Mouse (Mus musculus): ENCODE measurements around the gene Kcnd3. TPM values are rescaled to one million over a fixed set of nuclear protein-coding genes. Genes with fewer than 3 reads are reported as not detected.

The Kcnd3 gene
- polyA plus RNA-seq, 2 experiments from 2014 or later, result not detected

- ATAC-seq, result no peak
These were observed 5.5 kb downstream of the Kcnd3 start for GRCm38 (mm10) chr3:105457657-105458056.

GRCm38 (mm10) chr3:105466538-105466937, 14.4 kb downstream of the Kcnd3 start:
- no peak for ATAC-seq

- no peak for ATAC-seq
These were observed 20.4 kb downstream of the Kcnd3 start for GRCm38 (mm10) chr3:105472564-105472963.

- ATAC-seq, result no peak
These were observed 24.3 kb downstream of the Kcnd3 start for GRCm38 (mm10) chr3:105476408-105476807.

GRCm38 (mm10) chr3:105478876-105479275, 26.7 kb downstream of the Kcnd3 start:
- no peak for ATAC-seq

GRCm38 (mm10) chr3:105481419-105481818, 29.3 kb downstream of the Kcnd3 start:
- ATAC-seq, result no peak

- ATAC-seq, result no peak
These were observed 31.5 kb downstream of the Kcnd3 start for GRCm38 (mm10) chr3:105483651-105484052.

GRCm38 (mm10) chr3:105487171-105487570, 35.0 kb downstream of the Kcnd3 start:
- ATAC-seq, result no peak

- ATAC-seq, result no peak
These were observed 37.5 kb downstream of the Kcnd3 start for GRCm38 (mm10) chr3:105489607-105490006.

GRCm38 (mm10) chr3:105494886-105495285, 42.8 kb downstream of the Kcnd3 start:
- ATAC-seq, result no peak

- ATAC-seq, result no peak
These were observed 44.1 kb downstream of the Kcnd3 start for GRCm38 (mm10) chr3:105496216-105496615.

GRCm38 (mm10) chr3:105496935-105497334, 44.8 kb downstream of the Kcnd3 start:
- ATAC-seq, result no peak

- no peak for ATAC-seq
These were observed 48.9 kb downstream of the Kcnd3 start for GRCm38 (mm10) chr3:105501071-105501470.

GRCm38 (mm10) chr3:105504272-105504671, 52.1 kb downstream of the Kcnd3 start:
- ATAC-seq, result no peak

GRCm38 (mm10) chr3:105505161-105505872, 53.2 kb downstream of the Kcnd3 start:
- no peak for ATAC-seq

GRCm38 (mm10) chr3:105505873-105506170, 53.7 kb downstream of the Kcnd3 start:
- no peak for ATAC-seq

- ATAC-seq, result no peak
These were observed 54.5 kb downstream of the Kcnd3 start for GRCm38 (mm10) chr3:105506592-105506991.

GRCm38 (mm10) chr3:105509321-105509720, 57.2 kb downstream of the Kcnd3 start:
- ATAC-seq, result no peak

GRCm38 (mm10) chr3:105511836-105512235, 59.7 kb downstream of the Kcnd3 start:
- no peak for ATAC-seq

- no peak for ATAC-seq
These were observed 62.1 kb downstream of the Kcnd3 start for GRCm38 (mm10) chr3:105514215-105514614.

- no peak for ATAC-seq
These were observed 62.9 kb downstream of the Kcnd3 start for GRCm38 (mm10) chr3:105515035-105515434.

- ATAC-seq, result no peak
These were observed 63.5 kb downstream of the Kcnd3 start for GRCm38 (mm10) chr3:105515640-105516039.

- ATAC-seq, result no peak
These were observed 68.3 kb downstream of the Kcnd3 start for GRCm38 (mm10) chr3:105520446-105520845.

- ATAC-seq, result no peak
These were observed 69.1 kb downstream of the Kcnd3 start for GRCm38 (mm10) chr3:105521178-105521631.

GRCm38 (mm10) chr3:105521639-105522038, 69.5 kb downstream of the Kcnd3 start:
- ATAC-seq, result no peak

All from activated CD4-positive, CD25-positive, alpha-beta regulatory T cell, adult 4 months (primary cell).